Mouse (Mus musculus) kidney, postnatal 10 days (tissue): Measurements from ENCODE around the gene Kcnj4.

ENCODE experiments used
- DNase-seq: peaks from one replicate; pipeline ENCODE4 v3.0.0; 2021; ENCODE audit warnings: mixed read lengths

Kcnj4 gene

DNA sequence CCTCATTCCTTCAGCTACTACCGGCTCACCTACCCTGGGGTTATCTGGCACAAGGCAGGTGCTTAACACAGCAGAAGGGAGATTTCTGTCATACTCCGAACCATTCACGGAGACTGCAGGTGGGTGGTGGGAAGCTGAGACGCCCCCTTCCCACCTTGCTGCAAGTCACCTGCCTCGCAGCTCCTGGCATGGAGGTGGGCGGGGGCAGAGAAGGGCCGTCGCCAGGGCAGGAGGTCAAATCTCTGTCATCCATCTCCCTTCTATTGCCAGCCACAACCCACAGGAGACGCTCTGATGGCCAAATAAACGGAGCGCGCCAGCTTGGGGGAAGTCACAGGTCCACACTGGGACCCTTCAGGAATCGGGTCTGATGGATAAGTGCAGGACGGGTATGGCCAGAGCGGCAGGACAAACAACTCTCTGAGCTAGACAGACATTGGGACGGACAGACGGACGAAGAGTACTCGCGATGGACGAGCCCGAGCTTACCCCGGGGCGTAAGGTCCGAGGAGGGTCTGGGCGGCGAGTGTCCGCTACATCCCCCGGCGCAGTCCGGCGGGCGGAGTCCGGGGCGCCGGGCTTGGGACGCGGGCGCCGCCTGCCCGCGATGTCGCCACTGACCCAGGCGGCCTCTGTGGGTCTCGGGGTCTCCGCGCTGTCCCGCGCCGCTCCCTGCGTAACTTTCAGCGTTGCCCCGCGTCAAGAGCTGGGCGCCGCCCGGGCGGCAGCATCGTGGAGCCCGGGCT, at the start of gene Kcnj4:
Gene Kcnj4, minus strand, starts transcription at position 535 of the 746 bp plus-strand sequence.
- peak; percentile 13 for DNase-seq

DNA sequence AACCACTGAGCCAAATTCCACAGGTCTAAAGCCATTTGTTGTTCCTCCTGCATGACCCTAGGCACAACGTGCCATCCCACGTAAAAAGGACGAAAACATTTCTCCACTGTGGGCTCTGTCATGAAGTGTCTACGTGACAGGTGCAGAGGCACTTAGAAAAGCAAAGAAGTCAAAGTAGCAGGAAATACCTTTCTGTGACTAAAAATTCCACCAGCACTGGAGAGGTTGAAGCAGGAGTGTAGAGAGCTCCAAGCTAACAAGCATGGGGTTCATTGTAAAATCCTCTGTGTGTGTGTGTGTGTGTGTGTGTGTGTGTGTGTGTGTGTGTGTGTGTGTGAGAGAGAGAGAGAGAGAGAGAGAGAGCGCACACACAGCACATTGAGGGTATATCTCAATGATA, 47.5 kb upstream of the Kcnj4 start:
- no peak for DNase-seq

DNA sequence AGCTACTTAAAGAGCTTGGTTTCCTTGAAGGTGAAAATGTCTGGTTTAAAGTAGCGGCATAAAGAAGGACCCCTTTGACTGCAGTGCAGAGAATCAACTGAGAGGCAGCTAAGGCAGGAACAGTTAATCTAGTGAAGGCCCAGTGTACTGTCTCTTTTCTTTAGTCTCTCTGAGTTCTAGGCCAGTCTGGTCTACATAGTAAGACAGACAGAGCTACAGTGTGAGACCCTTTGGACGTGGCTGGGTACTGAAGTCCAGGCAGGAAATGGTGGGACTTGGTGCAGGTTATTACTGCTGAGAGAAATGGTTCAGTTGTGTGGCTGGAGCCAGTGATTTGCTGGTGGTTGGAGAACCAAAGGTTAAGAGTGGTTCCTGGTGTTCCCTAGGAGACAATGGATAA, 43.2 kb upstream of the Kcnj4 start:
- DNase-seq = no peak

DNA sequence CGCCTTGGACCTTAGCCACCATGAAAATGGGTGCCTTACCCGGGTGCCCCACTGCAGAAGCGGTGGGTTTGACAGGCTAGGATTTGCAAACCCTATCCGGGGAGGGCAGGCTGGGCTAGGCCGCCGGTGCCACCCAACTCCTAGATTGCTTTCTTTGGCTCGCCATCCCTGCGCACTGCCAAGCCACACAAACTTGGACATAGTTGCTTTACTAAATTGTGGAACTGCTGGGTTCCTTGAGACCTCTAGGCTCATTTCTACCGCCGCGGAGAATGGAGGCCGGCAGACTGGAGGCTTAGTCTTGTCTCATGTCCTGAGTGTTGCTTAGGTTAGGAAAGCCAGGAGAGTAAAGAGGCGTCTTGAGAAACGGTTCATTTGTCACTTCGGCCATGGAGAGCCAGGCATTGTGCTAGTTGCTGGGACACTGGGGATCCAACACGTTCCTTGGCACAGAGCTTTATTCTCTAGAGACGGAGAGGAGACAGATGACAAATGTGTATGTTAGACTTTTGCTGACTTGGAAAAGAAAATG, 42.3 kb upstream of the Kcnj4 start:
- DNase-seq = no peak

DNA sequence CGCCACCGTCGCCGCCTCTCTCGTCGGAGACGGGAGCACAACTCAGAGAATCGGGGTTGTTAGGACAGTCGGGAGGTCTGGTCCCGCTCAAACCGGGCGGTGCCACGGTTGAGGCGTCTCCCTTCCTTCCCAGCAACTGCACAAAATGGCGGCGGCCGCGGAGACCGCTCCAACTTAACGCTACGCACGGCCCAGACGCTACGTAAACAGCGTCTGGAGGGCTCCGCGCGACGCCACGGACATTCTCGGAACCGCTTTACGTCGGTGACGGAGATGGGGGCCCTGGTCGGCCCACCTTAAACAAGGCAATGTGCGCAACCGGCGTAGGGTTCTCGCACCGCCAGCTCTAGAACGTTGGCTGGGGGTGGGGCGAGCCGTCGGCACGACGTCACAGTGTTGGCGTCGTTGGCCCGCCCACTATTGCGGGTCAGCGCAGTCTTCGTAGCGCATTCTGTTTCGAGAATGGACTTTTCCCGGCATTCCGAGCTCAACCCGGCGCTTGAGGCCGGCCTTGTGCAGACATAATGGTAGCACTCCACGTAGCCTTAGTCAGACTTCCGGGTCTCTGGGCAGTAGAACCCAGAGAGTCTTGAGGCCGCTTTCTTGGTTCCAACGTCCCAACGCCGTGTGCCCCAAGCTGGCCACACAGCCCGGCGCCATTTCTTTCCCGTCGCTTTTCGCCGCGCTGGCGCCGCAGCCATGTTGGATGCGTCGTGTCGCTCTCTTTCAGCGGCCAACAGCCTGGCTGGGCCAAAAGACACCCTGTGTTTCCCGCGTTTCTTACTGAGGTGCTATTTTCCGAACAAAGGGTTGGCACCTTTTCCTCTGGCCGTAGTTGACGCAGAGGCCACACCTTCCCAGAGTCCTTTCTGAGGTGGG, 41.6 kb upstream of the Kcnj4 start, which contains the start of gene Ddx17:
Gene Ddx17, minus strand, starts transcription at position 332 of the 879 bp plus-strand sequence.
- DNase-seq = peak; percentile 99

DNA sequence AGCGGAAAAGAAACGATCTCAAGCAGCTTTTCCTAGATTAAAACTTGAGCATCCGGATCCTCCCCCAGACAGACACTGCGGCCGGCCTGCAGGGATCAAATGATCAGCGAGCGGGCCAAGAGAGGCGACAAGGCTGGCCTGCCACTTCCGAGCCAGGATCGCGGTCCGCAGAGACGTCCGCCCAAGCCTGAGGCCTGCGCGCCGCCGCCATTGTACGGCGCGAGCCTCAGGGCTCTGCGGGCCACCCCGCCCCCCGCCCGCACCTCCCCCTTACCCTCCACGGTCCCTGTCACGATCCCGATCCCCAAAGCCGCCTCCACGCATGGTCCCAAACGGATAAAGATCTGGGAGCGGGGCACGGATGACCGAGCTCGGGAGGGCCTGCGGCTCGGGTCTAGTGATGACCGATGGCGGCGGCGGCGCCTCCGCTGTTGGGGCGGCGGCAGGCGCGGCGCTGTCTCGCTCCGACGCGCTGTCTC, 40.9 kb upstream of the Kcnj4 start:
- peak; percentile 88 for DNase-seq

DNA sequence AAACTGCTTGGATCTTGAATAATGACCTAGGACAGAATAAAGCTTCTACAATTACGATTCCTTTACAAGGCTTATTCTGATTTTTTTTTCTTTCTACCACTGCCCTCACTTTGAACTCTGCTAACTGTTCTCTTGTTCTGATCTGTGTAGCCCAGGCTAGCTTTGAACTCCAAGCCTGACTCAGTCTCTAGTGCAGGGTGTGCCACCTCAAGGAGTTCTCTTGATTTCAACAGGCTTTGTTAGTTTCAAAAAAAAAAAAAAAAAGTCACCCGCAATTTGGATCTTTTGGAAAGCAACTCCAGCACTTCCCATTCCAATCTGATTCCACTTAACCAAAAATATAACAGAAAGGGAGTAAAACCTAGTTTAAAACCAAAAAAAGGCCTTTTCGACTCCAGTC, 40.5 kb upstream of the Kcnj4 start:
- DNase-seq = no peak

DNA sequence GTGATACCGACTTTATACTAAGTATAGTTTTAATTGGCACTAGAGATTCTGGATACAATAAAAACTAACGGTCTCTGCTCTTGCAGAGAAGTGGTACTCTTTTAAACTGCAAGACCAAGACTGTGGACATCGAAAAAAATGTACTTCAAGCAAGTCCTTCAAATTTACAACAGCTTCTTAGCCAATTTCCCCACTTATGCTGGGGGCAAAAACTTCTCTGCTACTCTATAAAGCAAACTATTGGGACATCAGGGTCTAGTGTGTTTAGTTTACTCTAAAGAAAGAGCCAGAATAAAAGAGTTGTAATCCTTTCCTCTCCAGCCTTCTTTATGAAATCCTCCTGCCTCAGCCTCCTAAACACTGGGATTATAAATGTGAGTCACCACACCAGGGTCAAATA, 38.9 kb upstream of the Kcnj4 start:
- DNase-seq = no peak

DNA sequence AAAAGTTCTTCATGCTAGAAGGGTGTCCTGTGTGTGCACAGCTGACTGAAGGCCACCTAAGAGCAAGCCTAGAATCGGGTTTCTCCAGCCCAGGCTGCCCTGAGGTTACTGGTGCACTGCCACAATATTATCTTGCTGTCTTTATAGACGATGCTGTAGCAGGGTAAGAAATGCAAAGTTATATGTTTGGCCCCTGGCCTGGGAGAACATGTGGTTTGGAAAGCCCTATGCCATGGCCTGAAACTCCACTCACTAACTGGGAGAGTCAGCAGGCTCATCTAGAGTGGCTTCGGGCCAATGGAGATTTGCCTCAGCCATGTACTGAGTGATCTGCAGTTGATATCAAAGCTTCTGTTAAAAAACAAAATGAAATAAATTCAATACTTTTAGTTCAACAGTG, 28.8 kb upstream of the Kcnj4 start:
- no peak for DNase-seq

DNA sequence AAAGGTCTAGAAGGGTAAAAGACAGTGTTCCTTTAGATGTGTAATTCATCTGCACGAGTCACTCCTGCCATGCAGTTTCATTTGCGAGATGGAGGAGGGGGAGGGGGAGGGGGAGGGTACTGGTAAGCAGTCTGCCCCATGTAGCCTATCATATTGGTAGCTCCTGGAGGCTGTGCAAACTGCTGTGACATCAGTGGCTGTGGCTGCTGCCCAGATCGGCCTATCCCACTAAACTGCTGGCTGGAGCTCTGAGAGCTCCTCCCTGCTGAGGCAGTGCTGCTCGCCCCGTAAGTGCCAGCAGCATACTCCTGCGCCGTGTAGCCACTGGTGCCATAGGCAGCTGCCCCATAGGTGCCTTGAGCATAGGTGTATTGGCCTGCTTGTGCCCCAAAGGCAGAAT, 24.9 kb upstream of the Kcnj4 start:
- DNase-seq = peak; percentile 19

DNA sequence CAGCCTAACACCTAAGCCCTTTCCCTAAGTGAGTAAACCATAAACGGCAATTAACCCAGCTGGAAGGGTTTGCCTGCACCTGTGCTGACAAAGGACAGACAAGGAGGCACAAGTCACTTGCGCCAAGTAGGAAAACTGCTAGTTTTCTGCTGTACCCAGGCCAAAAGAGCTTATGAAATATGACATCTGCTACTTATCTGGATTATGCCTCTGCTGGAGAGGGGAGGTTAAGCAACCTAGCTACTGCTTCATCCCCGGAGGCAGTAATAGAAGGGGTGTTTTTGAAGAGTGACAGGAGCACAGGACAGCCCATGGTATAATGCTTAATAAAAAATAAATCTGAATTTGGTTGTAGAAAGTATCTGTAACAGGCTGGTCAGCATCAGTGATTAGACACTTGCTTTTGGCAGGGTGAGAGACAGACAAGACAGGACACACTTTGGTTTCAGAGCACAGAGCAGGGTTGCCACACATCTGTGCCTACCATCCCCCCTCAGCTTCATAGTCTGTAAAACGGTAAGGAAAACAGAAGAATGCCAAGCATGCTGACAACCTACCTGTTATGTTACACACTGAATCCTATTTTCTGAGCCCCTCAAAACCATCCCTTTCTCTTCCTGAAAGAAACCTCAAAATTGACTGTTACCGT, 23.1 kb upstream of the Kcnj4 start:
- DNase-seq = no peak

DNA sequence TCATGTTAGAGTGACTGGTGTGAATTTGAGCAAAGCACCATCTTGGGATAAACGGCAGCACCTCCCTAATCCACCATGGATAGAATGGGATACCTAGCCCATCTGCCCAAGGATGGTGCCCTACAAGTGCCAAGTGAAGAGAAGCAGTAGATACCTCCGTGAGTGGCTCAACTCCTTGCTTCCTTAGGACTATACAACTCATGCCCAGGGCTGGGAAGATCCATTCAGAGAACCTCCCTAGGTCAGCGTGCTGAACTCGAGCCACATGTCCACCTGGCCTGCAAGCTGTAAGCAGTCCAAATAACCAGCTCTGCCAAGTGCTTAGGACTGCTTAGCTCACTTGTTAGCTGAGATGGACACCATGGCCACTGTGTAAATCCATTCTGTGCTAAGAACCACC, 22.2 kb upstream of the Kcnj4 start:
- peak; percentile 19 for DNase-seq

DNA sequence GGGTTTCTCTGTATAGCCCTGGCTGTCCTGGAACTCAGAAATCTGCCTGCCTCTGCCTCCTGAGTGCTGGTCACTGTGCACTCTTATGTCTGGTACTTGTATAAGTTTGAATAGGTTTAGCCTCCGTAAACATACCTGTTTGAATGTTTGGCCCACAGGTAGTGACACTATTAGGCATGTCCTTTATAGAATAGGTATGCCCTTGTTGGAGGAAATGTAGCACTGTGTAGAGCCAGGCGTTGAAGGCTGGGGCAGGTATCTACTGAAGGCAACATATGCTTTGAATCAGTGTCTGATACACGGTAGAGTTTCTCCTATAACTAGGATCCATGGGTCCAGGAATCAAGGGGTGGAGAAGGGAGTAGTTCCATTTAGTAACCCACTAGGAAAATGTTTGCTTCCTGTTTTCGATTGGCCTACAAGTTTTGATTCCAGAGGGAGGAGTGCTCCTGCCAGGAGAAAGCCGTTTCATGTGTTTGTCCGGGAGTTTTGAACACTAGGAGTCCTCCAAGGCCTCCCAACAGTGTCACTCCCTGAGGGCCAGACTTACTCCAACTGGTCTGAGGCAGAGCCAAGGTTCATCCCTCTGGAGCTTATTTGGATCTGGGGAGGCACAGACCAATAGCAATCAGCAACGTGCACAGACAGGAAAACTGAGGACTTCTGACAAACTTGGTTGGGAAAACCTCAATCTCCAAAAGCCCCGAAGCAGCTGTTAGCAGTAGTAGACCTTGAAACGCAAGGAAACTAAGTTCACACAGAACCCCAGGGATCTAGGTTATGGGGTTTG, 21.1 kb upstream of the Kcnj4 start:
- peak; percentile 51 for DNase-seq

DNA sequence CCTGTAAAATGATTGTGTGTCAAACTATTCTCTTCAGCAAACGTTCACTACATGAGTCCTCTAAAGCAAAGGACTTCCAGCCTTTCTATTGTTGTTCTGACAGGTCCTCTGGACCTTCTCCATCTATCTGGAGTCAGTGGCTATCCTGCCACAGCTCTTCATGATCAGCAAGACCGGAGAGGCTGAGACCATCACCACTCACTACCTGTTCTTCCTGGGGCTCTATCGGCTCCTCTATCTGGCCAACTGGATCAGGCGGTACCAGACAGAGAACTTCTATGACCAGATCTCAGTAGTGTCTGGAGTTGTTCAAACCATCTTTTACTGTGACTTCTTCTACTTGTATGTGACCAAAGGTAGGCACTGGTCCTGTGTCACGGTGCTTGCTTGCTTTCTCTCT, 20.5 kb upstream of the Kcnj4 start:
- DNase-seq = no peak

DNA sequence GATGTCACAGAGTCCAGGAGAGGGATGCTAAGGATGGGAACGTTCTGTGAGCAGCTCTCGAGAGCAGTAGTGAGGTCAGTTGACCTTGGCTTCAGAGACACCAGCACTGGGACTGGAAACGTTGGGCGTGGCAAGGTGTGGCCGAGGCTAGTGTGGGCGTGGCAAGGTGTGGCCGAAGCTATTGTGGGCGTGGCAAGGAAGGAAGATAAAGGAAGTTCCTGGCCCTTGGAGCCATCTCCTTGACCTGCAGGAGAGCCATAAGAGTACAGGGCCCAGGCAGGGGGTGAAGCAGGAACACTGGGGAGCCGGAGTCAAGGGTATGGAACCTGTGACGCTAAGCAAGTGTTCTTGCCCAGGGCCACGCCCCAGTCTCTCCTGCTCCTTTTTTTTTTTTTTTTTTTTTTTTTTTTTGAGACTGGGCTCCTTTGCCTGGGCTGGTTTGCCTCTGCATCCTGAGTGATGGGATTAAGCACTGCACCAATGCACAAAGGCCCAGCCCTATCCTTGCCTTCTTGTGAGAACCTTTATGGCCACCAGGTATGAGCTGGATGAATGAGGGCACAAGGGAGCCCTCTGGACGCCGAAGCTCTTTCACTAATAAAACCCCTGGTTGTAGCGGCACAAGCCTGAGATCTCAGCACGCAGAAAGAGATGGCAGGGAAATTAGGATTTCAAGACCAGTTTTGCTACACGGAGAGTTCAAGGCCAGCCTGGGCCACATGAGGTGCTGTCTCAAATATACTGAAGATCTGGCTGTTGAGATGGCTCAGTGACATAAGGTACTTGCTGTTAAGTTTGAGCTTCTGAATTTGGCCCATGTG, 14.6 kb upstream of the Kcnj4 start:
- no peak for DNase-seq

DNA sequence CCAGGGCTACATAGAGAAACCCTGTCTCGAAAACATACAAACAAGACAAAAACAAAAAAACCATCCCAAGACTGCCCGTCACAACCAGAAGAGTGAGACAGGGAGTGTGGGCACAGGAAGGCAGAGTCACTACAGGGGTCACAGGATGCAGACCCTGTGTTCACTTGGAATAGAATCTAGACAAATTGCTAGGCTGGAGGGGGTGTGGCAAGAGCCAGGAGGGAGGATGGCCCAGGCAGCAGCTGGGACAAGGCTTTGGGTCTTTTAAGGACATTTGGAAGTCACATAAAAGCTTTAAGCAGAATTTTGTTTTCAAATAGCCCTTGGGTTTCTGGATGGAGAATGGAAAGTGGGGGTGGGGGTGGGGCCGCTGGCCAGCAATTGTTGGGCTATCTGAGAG, 13.5 kb upstream of the Kcnj4 start:
- DNase-seq = peak; percentile 47

DNA sequence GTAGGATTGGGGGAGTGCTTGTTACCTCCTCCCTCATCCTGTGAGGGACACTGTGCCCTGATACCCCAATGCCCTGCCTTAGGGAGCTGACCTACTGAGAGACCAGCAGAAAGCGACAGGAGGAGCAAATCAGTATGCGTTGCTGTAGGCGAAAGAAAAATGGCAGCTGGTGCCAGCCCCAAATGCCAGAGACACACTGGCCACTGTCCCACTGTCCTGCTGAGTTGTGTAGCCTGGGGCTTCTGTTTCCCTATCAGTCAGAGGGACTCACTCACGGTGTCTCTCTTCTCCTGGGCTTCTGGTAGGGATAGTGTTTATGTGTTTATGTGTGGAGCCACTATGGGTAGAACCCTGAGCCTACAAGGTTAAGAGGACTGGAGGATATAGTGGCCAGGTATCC, 12.7 kb upstream of the Kcnj4 start:
- no peak for DNase-seq

DNA sequence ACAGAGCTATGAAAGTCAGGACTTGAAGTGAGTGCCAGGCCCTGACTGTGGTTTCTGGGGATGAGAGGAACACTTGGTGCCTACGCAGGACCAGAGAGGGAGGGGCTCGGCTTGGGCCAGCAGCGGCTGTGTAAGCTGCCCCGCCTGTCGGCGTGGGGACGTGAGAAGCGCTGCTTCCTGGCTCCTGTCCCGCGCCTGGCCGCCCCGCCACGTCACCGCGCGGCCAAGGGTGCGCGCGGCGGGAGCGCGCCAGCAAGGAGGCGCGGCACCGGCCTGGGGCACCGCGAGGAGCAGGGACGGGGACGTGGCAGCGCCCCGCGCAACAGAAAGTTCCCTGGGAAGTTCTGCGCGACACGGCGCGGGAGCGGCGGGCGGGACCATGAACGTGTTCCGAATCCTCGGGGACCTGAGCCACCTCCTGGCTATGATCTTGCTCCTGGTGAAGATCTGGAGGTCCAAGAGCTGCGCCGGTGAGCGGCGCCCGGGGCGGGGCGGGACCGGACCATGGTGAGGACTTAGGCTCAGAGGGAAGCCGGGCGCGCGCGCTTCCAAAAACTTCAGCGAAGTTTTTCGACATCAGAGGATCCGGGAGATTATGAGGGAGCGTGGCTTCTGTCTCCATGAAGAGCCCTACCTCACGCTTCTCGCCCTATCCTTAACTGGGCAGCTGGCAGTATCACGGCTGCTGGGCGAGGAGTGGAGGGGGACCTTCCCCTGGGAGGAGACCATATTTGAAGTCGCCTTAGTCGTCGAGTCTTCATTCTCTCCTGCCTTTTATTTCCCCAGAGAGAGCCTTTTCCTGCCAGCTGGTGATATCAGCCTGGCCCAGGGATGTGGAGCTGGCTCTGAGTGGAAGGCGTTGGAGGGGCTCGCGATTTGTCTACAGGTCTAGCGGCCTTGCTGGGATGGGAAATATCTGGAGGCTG, 11.4 kb upstream of the Kcnj4 start, which contains the start of gene Kdelr3:
Gene Kdelr3, plus strand, starts transcription at position 241 of the 926 bp plus-strand sequence.
- DNase-seq = peak; percentile 88

DNA sequence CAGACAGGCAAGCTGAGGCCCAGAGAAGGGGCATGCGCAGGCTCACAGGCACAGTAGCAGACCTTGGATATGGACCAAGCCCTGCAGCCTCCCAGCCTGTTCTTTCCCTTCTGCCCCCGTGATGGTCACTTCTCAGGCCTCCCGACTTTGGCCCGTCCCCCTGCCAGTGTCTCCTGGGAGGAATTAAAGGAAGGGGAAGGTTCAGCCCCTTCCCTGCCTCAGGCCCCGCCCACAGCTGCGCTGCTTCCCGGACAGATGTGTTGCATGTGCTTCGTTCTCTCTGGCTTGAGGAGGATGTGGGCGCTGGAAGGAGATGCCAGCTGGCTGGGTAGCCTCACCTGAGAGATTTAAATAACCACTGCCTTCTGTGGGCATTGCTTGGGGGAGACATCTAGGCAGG, 8.9 kb upstream of the Kcnj4 start:
- DNase-seq = peak; percentile 78
